Mouse (Mus musculus) right cerebral cortex, postnatal 4 days (tissue): ENCODE data around the gene Lrfn1.

Experiments used
- DNase-seq: peaks from one replicate; pipeline ENCODE4 v3.0.0-alpha.2; 2022

Gene Lrfn1

DNA sequence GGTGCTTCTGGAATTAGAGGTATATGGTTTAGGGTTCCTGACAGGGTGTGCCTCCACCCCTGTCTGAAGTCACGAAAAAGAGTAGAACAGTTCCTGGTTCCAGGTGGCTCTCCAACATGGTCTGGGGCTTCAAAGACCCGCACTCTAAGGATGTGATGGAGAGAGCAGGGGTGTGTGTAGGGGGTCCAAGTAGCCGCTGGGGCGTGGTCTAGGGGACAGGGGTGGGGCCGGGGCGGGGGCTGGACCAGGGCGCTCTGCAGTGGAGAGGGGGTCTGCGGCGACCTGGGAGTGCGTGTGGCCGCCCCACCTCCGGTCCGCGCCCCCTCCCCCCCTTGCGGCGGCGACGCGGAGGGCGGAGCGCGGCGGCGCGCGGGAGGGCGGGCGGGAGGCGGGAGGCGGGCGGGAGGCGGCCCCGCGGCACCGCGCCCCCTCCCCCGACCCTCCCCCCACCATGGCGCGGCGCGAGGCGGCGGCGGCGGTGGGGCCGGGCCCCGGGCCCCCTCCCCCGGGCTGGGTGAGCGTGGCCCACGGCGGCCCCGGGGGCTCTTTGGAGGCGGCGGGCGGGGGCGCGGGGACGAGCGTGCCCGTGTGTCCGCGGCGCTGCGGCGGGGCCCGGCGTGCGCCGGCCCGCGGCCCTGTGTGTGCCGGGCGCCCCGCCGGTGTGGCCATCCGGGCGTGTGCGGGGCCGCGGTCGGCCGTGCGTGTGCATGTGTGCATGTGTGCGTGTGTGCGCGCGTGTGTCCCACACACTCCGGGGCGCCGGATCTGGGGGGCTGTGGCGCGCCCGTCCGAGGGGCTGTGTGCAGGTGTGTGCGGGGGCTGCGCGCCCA, at the start of gene Lrfn1:
TSS of gene Lrfn1 (plus strand) at position 450 of the 830 bp plus-strand sequence.
- peak; percentile 50 for DNase-seq

DNA sequence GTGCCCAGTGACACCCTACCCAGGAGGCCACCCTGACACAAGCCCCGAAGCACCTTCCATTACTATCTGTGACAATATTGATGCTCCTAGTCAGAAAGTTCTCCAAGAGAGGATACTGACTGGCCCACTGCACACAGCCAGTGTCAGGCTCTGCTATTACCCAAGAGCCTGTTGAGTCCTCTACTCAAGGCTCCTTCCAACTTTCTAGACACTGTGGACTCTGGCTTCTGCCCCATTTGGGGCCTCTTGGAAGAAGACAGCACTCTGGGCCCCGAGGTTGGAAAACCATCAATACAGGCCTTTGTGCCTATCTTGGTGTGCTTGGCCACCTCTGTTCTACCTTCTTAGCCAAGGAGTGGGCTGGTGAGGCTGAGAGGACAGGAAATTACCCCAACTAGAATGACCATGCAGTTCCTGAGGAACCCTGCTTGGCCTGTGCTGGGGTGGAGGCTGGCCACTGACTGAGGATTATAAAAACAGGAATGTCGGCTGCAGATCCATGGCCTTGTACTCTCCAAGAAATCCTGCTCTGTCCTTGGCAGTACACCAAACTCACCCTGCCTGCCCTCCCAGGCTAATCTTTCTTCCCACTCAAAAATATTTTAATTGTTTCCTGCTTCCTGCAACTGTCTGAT, 40.8 kb upstream of the Lrfn1 start:
- no peak for DNase-seq

DNA sequence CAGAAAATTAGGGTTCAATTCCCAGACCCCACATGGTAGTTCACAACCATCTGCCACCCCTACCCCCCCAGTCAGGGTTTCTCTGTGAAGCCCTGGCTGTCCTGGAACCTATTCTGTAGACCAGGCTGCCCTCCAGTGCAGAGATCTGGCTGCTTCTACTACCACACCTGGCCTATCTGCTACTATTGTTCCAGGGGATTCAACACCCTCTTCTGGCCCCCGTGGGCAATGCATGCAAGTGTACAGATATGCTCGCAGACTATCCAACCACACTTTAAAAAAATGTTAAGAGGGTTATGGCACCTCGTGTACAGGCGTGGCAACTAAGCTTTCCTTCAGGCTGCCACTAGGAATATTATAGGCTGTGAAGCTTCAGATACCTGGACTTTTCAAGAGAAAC, 39.0 kb upstream of the Lrfn1 start:
- no peak for DNase-seq

DNA sequence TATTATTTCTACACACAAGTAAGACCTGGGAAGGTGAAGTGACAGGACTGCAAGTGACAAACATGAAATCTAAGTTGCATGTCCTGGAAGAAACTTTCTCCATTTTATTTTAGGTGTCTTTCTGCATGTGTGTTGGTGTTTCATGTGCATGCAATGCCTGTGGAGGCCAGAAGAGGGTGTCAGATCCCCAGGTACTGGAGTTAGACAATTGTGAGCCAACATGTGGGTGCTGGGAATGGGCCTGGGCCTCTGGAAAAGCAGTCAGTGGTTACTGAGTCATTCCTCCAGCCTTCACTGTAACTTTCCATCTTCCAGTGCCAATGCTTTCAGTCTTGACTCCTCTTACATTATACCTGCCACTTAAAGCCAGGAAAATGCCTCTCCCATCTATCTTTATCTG, 34.4 kb upstream of the Lrfn1 start:
- no peak for DNase-seq

DNA sequence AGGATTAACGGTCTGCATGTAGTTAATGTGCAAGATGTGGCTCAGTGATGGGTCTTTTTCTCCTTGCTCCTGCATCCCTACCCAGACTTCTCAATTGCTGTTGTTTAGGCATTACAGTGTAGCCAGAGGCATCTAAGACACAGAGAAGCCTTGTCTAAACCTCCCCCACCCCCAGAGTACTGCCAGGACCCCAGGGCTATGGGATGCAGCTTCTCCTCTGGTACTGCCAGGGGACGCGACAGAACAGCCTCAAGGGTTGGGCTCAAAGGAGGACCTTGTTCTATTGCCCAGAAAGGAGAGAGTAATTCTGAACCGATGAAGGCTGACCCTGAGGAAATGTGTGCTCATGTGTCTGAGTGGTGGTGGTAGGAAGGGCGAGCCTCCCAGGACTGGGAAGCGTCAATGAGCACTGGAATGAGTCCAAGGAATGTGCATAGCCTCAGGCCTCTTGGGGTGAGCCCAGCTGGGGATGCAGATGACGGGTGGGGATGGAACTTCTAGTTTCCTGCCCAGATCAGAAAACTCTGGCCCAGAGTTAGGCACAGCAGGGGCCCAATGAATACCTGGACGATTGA, 33.6 kb upstream of the Lrfn1 start:
- DNase-seq: no peak

DNA sequence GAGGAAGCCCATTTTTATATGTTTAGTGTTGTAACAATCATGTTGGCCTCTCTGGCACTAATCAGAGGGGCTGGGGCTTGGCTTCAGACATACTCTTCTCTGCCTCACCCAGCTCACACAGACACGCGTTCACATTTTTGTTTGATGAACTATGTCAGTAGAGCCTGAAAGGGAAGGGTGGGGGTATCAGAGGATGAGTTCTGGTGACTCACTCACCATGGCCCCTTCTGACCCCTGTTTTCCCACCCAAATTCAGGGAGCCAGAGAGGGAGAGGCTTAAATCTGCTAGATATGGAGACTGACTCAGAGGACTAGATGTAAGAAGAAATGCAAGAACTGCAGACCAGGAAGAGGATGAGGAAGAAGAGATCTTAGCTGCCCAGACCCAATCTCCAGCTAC, 32.4 kb upstream of the Lrfn1 start:
- no peak for DNase-seq

DNA sequence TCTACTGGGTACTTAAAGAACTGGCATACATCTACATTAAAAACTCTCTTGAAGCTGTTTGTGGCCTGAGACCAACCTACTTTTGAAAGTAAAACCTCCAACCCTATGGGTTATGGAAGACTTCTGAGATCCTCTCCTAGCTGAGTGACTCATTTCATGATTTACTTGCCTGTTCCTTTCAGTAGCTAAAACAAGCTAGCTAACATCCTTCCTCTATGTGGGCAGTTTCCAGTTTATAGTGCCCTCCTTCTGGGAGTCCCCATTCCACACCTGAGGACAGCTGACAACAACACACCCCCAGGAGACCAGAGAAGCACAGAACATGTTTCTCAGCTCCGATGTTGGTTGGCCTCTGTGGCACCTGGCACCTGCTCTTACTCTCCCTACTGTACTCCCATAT, 28.8 kb upstream of the Lrfn1 start:
- no peak for DNase-seq

DNA sequence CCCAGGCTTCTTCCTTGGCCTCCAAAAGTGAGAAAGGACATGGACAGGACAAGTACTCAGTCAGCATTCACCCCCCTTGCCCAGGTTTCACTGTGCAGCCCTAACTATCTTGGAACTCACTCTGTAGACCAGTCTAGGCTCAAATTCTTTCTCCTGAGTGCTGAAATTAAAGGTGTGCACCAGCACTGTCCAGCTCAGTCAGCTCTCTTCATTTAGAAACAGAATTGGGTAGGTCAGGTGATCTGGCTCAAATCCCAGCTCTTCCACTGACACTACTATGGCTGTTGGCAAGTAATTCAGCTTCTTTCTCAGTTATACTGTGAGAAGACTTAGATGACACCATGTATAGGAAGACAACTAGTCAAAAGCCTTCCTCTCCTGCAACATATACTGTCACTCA, 24.0 kb upstream of the Lrfn1 start:
- no peak for DNase-seq

DNA sequence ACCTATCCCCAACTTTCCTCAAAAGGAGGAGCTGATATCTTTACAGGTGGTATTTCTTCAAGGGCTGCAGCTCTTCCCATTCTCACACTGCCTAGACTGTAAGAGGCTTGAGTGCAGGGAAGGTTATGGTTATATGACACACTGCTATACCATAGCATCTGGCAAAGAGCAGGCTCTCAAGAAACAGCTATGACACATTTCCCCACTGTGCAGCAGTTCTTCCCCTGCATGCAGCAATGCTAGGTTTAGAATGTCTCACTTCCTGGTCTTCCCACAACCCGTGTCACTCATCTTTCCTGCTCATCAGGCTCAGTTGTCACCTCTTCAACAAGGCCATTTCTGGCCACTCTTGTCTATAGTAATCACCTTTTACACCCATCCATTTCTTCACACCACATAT, 21.3 kb upstream of the Lrfn1 start:
- no peak for DNase-seq

DNA sequence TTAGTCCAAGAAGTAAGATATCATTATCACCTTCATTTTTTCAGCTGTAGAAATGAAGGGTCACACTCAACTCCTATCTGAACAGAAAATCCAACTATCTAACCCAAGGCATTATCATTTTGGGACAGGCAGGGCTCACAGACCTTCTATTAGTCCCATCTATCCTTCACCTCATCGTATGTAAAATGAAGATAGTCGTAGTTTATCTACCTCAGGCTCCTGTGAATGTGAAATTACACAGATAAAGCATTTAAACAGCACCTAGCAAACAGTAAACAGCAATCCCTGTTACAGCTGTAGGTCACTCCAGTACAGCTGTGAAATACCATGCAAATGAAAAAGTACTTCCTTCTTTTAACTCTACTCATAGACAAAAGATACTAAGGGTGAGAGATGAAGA, 19.5 kb upstream of the Lrfn1 start:
- DNase-seq: no peak

DNA sequence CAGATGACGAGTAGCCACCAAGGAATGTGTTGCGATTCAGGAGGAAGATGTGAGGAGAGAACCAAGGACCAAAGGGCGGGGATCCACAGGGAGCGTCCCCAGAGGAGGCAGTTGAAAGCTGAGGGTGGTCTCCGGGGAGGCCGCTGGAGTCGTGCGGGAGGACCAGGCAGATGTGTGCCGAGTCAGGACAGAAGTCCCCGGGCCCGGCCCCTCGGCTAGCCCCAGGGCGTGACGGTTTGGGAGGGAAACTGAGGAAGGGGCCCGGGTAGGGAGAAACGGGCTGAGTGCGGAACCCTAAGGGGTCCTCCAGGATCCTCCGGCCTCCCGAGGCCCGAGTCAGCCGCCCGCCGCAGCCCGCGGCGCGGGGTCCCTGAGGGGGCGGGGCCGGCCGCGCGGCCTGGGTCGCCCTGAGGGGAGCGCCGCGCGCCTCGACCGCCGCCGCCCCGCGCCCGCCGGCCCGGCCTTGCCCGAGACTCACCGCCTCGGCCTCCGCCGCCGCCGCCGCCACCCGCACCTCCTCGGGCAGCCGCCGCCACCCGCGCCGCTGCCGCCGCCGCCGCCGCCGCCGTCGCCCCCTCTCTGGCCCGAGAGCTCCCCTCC, 16.0 kb upstream of the Lrfn1 start:
- peak; percentile 41 for DNase-seq

DNA sequence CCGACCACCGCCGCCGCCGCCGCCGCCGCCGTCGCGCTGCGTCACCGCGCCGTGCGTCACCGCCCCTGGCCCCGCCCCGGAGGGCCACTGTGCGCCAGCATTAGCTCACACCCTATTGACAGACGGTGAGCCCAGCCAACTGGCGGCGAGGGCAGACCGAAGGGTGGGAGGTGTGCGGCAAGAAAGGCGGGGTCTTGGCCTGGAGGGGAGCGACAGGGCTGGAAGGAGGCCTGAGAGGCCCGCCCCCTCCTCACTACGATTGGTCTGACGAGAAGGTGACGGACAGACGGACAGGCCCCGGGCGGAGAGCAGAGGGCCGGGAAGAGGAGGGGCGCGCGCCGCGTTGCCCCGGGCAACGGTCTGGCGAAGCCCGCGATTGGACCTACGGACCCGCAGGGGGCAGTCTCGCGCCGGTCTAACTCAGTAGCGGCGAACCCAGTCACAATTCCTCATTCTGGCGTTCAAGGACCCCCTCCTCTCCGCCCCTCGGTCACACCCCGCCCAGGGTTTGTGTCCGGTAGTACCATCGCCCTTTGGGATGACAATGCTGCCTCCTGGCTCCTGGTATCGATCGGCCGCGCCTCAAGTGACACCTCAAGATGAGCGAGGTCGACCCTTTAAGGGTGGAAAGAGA, 15.4 kb upstream of the Lrfn1 start:
- peak; percentile 99 for DNase-seq

DNA sequence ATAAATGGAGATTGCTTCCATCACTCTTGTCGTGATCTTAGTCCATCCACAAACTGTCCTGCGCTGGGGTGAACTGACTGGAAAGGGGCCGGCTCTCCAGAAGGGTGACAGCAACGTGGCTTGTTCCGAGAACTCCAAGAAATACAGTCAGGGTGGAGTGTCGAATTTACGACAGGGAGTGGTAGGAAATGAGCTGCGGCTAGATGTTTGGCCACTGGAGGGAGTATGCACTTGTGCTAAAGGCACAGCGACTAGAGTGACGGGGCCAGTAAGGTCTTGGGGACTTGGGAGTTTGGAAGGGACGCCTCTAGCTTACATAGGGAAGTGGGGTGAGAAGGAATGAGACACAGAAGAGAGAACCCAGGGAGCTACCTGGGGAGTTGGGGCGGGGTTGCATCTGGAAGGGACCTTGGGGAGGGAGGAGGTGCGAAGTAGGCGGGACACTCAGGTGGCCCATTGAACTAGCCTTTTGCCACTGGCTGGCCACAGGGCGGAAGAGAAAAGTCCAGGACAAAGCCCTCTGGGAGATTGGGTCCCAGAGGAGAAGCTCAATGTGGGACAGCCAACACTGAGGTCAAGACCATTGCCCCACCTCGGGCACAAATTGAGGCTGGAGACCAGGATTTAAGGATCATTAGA, 14.7 kb upstream of the Lrfn1 start, which contains the start of gene Gmfg:
TSS of gene Gmfg (plus strand) at position 516 of the 639 bp plus-strand sequence.
- DNase-seq: peak; percentile 75

DNA sequence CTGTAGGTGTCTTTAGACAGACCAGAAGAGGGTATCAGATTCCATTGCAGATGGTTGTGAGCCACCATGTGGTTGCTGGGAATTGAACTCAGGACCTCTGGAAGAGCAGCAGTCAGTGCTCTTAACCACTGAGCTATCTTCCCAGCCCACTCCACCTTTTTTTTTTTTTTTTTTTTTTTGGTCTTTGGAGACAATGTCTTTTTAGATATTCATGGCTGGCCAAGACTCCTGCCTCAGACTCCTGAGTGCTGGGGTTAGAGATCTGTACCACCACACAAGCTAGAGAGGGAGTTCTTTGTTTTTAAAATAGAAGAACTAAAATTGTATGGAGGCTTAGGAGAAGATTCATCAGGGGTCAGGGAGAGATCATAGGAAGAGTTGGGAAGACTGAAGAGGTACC, 13.8 kb upstream of the Lrfn1 start:
- DNase-seq: no peak

DNA sequence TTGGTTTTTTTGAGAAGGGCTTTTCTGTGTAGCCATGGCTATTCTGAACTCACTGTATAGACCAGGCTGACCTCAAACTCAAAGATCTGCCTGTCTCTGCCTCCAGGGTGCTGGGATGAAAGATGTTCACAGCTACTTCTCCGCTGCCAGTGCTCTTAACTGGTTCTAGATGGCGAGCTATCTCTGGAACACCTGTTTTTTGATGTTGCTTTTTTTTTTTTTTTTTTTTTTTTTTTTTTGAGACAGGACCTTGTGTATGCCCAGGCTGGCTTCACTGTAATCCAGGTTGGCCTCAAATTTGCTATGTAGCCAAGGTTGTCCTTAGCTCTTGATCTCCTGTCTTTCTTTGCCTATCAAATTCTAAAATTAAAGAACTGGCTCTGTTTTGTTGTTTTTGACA, 13.0 kb upstream of the Lrfn1 start:
- DNase-seq: no peak

DNA sequence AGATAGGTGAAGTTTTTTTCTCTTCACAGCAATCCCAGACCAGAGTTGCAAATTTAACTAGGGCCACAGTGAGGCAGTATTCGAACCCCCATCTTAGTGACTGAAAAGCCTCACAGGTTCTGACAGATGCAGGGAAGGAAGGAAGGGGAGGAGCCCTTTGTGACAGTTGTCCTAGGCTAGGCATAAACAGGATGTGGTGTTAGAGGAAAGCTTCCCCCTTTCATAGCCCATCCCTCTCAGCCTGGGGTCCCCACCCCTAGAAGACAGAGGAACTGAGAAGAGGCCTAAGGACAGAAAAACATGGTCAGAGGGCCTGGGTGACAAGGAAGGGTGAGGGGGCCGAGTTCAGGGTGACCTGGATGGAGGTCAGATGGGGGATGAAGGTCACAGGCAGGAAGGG, 11.0 kb upstream of the Lrfn1 start:
- DNase-seq: no peak

DNA sequence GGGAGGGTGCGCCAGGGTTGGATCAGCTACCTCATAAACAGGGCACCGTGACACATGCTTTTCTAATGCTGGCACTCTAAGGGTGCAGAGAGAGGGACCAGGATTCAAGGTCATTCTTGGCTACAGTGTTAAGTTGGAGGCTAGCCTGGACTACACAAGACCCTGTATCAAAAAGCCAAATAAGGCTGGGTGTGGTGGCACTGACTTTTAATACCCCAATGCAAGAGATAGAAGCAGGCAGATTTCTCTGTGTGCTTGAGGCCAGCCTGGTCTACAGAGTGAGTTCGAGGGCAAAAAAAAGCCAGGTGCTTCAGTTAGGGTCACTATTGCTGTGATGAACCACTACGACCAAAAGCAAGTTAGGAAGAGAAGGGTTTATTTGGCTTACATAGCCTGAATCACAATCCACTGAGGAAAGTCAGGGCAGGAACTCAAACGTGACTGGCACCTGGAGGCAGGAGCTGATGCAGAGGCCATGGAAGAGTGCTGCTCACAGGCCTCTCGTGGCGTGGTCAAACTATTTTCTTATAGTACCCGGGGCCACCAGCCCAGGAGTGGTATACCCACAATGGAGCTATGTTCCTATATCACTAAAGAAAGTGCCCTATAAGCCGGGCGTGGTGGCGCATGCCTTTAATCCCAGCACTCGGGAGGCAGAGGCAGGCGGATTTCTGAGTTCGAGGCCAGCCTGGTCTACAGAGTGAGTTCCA, 9.8 kb upstream of the Lrfn1 start:
- no peak for DNase-seq

DNA sequence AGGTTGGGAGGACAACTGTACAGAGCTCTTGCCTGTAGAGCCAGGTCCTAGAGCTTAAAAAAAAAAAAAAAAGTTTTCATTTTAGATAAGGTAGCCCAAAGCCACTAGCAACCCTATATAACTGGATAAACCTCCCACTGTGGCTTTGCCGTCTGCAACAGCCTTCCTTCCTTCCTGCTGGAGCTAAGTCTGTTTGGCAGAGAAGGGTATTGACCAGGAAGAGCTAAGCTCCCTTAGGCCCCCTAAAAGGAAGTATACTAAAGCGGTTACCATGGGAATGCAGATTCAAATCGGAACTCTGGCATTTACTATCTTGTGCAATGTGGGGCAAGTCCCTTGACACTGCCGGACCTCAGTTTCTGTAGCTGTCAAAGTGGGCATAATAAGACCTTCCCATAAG, 9.1 kb upstream of the Lrfn1 start:
- DNase-seq: no peak

DNA sequence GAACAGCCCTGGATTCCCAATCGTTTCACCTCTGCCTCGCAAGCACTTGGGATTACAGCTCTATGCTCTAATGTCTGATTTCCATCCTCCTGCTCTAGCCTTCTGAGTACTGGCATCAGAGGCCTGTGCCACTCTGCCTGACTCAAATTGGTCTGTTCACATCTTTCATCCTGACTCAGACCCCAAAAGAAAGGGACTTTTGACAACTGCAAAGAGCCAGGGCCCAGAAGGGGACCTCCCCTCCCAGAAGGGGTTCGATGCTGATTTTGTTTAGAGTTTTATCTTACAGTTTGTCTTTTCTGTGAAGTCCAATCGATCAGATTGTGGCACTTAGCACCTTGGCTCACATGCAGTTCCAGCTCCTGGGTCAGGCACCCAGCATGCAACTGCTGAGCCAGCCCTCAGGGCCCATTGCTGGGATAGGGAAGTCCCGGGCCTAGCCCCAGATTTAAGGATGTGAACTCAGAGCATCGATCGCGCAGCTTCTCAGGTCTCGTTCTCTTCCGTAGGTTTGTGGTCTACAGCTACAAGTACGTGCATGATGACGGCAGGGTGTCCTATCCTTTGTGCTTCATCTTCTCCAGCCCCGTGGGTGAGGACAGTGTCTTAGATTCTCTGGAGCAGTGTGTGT, 7.3 kb upstream of the Lrfn1 start:
- DNase-seq: no peak

DNA sequence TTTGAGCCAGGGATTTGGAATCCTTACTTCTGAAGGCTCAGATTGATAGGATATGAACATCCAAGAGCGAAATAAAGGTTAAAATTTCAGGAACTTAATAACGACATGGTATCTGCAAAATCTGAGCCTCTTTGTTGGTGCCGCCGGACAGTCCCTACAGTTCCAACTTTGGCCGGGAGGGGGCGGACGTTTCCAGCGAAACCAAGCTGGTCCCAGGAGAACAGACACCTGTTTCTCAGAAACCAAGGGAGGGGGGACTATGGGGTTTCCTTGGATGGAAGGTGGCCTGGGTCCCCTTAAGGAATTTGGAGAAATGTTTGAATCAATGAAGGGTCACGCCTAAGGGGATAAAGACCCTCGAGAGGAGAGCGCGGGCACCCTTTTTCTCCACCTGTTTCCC, 5.3 kb upstream of the Lrfn1 start:
- DNase-seq: peak; percentile 97

DNA sequence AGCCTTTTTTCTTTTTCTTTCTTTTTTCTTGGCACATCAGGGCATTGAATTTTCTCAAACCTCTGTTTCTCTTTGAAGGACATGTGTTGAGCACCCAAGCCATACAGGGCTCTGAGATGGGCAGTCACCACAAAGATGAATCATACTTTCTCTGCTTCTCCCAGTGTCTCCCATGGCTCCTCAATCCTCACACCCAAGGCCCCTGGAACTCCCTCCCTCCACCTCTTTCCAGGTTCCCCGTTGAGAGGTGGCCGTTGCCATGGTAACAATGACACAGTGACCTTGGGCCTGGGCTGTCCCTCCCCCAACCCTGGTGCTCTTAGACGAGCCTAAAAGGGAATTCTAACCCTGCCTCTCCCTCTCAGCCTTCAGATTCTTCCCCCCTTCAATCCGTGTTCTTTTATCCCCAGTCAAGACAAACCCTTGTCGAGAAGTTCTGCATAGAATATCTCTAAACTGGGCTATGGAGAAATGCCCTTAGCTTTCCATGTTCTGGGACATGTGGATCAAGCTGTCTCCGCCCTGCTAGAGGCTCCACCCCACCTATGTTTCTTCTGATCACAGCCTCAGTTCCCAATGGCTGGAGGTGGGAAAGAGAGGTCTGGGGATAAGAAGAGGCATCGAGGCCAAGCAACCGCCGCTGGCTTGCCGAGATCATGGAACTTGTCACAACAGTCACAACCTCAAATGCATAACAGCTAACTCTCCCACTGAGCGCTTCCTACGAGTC, 4.5 kb upstream of the Lrfn1 start:
- DNase-seq: no peak
